Mouse (Mus musculus) megakaryocyte, embryonic 14.5 days (primary cell): ENCODE results near the gene Pax7.

Experiments used
- FLI1 ChIP-seq: IDR thresholded peaks from 2 replicates; pipeline ENCODE4 v1.6.1; 2012; ENCODE audit warnings: low read length, inconsistent platforms, mixed read lengths
- GATA1 ChIP-seq: IDR thresholded peaks from 3 replicates; pipeline ENCODE4 v1.6.1; 2012; ENCODE audit warnings: mixed read lengths, low read length, inconsistent platforms, borderline replicate concordance

DNA sequence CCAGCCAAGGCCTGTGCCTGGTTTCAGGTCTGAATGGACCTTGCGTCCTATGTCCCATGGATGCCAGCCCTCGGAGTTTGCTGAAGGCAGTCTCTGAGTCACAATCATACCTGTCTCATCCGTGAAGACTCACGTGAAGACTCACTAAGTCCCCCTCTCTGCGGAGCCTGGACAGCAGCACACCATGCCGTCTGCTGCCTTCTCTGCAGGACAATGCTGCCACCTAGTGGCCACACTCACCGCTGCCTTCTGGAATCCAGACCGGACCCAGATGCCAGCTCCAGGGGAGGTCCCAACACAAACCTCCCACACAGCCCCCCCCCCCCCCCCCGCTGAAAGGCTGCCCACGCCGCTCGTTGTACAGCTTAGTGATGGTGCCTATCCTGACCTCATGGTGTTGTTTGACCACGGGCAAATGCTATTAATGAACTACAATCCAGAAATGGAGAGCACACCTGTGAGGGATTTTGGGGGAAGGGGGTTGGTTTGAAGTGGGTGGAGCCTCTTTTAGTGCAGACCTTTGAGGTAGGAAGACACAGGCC lies 25.4 kb upstream of the Pax7 start:
- no peak for TF ChIP-seq GATA1
- no peak for TF ChIP-seq FLI1
